Mouse (Mus musculus) frontal cortex, postnatal 10 days (tissue): Measurements from ENCODE around the gene Myh14.

Experiments used
- DNase-seq, 2 experiments: peaks; one replicate each; pipeline ENCODE4 v3.0.0; 2022; ENCODE audit warnings: low spot score in 2 of 2, mixed read lengths in 1 of 2

The Myh14 gene

DNA sequence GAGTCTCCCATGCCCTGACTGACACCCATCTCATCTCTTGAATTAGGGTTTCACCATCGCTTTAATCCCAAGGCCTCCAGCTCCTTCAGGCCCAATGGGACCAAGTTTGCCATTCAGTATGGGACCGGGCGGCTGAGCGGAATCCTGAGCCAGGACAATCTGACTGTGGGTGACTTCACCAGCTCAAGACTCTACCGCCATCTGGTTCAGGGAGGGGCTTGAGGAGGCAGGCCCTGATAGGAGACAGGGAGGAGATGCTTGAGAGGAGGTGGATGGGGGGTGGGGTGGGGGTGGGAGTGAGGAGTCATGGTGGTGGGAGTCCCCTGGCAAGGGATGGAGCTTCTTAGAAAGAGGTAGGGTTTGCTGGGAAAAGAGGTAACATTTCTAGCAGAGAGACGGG is 89.0 kb downstream of the Myh14 start:
- DNase-seq, result no peak

DNA sequence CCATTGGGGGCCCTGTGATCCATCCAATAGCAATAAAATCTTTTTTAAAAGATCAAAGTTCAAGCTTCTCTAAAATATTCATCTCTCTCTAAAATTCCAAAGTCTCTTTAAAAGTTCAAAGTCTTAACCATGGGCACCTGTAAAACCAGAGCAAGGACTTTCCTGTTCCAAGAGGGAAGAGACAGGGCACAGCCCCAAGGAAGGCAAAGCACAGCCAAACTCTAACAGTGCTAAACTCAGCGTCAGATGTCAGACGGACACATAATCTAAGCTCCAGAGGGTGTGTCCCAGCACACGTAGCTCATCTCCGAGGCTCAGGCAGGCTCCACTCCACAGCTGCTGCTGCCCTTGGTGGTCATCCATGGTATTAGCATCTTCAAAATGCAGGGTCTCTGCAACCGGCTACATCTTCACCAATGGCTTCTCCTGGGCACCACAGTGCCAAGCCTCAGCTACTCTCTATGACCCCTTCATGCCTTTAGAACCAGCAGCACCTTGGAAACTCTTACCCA is 94.3 kb downstream of the Myh14 start:
- no peak for DNase-seq

DNA sequence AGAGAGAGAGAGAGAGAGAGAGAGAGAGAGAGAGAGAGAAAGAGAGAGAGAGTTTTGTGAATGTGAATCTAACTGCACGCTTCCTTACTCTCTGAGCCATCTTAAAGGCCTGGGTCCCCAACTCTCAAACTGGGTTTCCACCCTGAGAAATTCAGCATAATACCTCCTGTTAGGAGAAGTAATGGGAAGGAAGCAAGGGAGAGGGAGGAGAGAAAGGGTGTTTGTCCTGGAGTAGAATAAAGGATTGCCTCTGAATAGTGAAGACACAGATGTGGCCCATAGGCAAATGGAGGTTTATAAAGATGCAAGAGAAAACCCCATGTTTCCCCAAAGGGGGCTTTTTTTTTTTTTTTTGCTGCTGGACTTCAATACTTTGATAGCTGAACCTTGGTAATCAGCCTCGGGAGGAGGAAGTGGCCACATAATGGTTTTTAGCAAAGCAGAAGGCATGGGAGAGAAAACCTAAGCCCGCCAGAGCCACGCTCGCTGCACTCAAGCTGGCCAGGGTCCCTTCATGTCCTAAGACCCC is 97.6 kb downstream of the Myh14 start:
- DNase-seq, result no peak

DNA sequence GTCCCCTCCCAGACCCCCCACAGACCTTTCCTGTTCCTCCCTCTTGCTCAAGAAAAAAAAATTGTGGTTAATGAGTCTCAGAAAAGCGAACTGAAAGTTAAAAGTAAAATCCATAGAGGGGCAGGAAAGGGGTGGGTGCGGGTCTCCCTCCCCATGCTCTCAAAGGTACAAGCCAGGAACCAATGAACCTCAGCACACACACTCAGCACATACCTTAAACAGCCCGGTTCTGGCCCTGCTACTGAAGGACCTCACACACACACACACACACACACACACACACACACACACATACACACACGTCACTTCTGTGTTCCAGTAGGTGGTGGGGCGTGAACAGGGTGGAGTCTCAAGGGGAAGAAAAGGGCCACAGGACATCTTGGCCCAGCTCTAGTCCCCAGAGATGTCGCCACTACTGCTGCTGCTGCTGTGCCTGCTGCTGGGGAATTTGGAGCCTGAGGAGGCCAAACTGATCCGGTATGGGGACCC is 98.4 kb downstream of the Myh14 start, which contains the start of gene Napsa:
TSS of gene Napsa (plus strand) at position 168 of the 489 bp plus-strand sequence.
- no peak for DNase-seq

DNA sequence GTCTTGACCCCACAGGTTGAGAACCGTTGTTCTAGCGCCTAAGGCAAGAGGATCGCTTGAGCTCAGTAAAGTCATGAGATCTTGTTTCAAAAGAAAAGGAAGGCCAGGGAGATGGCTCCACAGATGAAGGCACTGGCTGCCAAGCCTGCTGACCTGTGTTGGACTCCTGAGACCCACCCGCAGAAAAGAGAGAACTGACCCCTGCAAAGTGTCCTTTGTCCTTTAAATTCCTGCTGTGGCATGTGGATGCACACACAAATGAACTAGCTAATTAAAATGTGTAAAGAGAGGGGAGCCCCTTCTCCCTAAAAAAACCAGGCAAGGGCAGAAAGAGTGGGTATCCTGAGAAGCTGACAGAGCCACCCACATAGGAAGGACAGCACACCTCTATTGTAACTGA is 98.8 kb downstream of the Myh14 start:
- DNase-seq, result no peak

DNA sequence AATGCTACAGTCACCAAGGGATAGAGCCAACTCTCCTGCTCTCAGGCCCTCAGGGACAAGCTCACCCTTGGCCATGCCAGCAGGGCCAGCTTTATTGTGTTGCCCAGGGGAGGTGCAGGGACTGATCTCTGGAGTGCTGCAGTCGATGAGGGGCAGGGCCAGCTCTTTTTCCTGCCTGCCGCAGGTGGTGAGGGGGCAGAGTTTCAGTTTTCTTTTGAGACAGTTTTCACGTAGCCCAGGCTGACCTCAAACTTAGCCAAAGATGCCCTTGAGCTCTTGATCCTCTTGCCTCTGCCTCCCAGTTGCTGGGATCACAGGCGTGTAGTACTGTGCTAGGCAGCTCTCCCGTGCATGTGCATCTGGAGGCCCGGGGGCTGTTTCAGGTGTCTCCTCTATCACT is 99.7 kb downstream of the Myh14 start:
- DNase-seq, result no peak

DNA sequence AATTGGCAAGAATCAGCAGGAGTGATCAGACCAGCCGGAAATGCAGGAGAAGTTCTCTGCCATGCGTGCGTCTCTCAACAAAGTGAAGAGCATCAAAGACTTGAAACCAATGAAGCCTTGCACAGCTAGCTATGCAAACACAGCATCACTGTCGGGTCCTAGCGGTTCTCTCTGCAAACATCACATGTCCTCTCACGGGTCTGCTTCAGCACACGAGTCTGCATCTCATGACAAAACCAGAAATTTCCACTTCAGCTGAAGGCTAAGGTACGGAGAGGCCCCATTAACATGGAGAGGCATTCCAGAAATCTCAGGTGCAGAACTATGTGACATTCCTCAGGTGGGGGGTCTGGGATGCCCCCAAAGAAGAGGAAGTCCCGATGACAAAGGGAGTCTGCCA is 101.8 kb downstream of the Myh14 start:
- no peak for DNase-seq

DNA sequence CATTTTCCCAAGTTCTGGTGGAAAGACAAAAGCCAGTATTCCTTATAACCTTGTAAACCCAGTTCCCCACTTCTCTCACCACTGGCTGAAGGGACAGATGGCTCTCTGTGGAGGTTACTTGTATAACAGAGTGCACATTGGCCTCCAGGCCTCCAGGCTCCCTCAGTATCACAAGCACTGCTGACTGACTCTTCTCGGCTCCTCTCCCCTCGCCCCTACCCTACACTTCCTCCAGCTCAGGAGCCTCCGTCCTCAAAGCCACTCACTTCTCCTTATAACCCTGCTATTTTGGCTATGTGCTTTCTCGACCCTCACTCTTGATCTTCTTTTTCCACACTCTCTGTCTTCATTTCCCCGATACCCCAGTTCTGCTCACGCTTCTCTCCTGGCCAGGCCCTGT is 105.2 kb downstream of the Myh14 start:
- DNase-seq, result no peak

DNA sequence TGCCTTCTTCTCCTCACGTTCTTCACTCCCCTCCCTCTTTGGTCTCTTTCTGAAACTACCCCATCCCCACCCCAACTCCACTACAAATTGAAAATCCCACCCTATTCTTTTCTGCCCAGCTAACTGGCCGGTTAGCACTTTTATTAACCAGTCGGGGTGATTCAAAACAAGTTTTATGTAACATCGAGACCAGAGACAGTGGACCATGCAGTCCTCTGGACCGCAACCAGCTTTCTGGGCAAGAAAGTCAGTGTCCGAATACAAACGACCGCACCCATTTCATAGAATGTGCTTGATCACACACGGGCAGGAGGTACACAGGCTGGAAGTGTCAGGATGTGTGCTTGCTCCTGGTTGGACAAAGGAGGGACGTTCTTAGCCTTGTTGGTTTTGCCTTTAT is 106.2 kb downstream of the Myh14 start:
- DNase-seq, result no peak

DNA sequence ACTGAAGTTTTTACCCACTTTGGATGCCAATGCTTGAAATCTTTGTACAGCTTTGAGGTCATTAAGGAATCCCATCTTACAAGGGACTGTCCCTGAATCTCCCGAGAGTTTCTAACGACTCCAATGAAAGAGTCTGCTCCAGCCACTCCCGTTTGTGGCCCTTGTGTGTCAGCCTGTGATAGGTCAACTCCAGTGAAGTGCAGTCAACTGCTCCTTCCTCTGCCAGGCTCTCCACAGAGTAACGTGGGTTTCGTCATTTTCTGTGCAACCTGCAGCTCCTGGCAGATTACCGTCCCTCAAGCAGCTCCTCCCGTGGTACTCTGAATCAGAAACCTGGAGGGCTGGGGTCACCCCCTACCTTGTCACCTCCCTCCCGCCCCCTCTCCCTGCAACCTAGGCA is 107.4 kb downstream of the Myh14 start:
- DNase-seq, result no peak

DNA sequence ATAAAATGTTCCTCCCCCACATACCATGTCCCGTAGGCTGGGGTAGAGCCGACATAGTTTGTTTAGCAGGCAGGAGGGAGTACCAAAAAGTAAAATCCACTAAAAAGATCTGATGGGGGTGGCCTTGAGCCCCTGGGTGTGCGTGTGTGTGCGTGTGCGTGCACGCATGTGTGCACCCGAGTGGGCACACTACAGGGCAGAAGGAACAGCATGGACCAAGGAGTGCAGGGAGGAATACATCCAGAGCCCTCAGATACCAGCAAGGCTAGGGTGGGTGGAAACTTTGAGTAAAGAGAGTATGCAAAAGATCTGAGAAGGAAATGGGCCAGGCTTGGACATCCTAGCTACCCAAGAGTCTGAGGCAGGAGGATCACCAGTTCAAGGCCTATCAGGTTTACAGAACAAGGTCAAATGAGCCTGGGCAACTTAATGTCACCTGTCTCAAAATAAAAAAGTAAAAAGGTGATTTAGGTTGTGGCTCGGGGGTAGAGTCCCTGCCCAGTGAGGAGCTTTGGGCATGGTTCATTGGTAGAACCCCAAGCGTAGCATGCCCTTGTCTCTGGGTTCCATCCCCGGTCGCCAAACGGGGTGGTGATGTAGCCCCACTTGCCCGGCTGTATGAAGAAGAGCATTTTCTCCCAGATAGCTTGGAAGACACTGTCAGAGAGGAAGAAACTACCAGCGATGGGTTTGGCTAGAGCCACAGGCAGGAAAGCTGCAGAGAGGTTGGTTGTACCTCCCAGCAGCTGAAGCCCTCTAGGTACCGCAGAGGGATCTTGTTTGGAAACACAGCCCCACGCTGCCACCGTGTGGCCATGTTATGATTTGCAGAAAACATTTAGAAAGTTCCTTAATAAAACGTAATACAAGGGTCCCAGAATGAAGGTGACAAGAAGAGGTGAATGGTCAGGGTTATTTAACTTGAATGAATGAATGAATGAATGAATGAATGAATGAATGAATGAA is 109.9 kb downstream of the Myh14 start:
- DNase-seq, result peak in 1 of 2 experiments; percentile 76

DNA sequence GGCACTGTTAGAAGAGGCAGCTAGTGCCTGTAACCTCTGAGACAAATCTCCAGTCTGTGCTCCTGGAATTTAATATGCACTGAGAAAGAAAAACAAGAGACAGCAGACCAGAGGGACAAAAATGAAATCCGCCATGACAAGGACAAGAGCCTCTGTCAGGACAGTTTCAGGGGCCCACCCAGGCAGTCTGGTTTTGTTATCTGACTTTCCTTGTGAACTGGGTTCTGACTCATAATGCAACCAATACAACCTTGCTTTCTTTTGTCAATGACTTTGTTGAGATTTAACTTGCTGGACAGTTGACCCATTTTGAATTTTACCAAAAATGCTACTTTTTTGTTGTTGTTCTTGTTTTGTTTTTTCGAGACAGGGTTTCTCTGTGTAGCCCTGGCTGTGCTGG is 113.0 kb downstream of the Myh14 start:
- DNase-seq, result no peak
